Mouse (Mus musculus) ES-Bruce4 (cell line): ENCODE measurements around the gene Fgfr2.
"Not testable (repeated sequence)": the region's sequence is repeated elsewhere in the genome, so short reads cannot be mapped to it uniquely, and the experiment has no call there.

Source experiments
- CTCF ChIP-seq: IDR thresholded peaks from one replicate; pipeline ENCODE4 v1.8.1; 2011; ENCODE audit warnings: low read depth, low read length
- EP300 ChIP-seq: IDR thresholded peaks from 2 replicates; pipeline ENCODE4 v1.6.1; 2011; ENCODE audit warnings: low read depth, low read length; ENCODE audit not compliant: insufficient read depth

- not testable (repeated sequence) for TF ChIP-seq EP300, CTCF
These were observed 2049.7 kb downstream of the Fgfr2 start for GRCm38 (mm10) chr7:131073476-131073875.
